Mouse (Mus musculus) myocyte (in vitro differentiated cells): ENCODE results near the gene Nat8f2. TPM values are rescaled to one million over a fixed set of nuclear protein-coding genes. Genes with fewer than 3 reads are reported as not detected.

Experiments used
- H3K27me3 ChIP-seq: one replicate; pipeline ENCODE4 v1.6.1; 2011; ENCODE audit not compliant: control insufficient read depth, insufficient read depth, insufficient read length
- H3K36me3 ChIP-seq: one replicate; pipeline ENCODE4 v1.6.1; 2011; ENCODE audit not compliant: control insufficient read depth, insufficient read depth
- H3K4me2 ChIP-seq: one replicate; pipeline ENCODE4 v1.6.1; 2011; ENCODE audit warnings: low read depth, control low read depth
- H3K4me3 ChIP-seq: one replicate; pipeline ENCODE4 v1.5.1; 2011; ENCODE audit warnings: mild to moderate bottlenecking, control low read depth, moderate library complexity
- H3K79me2 ChIP-seq: one replicate; pipeline ENCODE4 v1.6.1; 2011; ENCODE audit not compliant: control insufficient read depth, insufficient read depth
- H3ac ChIP-seq: one replicate; pipeline ENCODE4 v1.6.1; 2011; ENCODE audit not compliant: control insufficient read depth, insufficient read length
- CEBPB ChIP-seq: IDR thresholded peaks from 2 replicates; pipeline ENCODE4 v1.6.1; 2011; ENCODE audit warnings: mild to moderate bottlenecking, moderate library complexity; ENCODE audit not compliant: poor library complexity, insufficient read depth, severe bottlenecking
- E2F4 ChIP-seq: IDR thresholded peaks from one replicate; pipeline ENCODE4 v1.6.1; 2011; ENCODE audit warnings: mild to moderate bottlenecking, control low read depth, moderate library complexity; ENCODE audit not compliant: insufficient read depth
- MAX ChIP-seq: IDR thresholded peaks from one replicate; pipeline ENCODE4 v1.6.1; 2011; ENCODE audit warnings: low read depth, mild to moderate bottlenecking, control low read depth
- MYOD1 ChIP-seq, 3 experiments: IDR thresholded peaks; one replicate each; pipeline ENCODE4 v1.6.1; 2011; ENCODE audit warnings: control low read depth in 2 of 3, low read depth in 2 of 3, mild to moderate bottlenecking in 2 of 3, moderate library complexity in 1 of 3; ENCODE audit not compliant: insufficient read length in 2 of 3, control insufficient read depth in 1 of 3
- MYOG ChIP-seq, 3 experiments: IDR thresholded peaks; one replicate each; pipeline ENCODE4 v1.6.1; 2011; ENCODE audit warnings: control low read depth in 2 of 3, low read depth in 2 of 3, mild to moderate bottlenecking in 2 of 3; ENCODE audit not compliant: insufficient read length in 2 of 3, control insufficient read depth in 1 of 3, insufficient read depth in 1 of 3
- POLR2A ChIP-seq: IDR thresholded peaks from one replicate; pipeline ENCODE4 v1.6.1; 2011; ENCODE audit warnings: low read depth, mild to moderate bottlenecking, control low read depth, moderate library complexity; ENCODE audit not compliant: insufficient read length
- POLR2AphosphoS2 ChIP-seq: IDR thresholded peaks from one replicate; pipeline ENCODE4 v1.6.1; 2011; ENCODE audit warnings: low read depth, control low read depth; ENCODE audit not compliant: insufficient read length
- REST ChIP-seq: IDR thresholded peaks from one replicate; pipeline ENCODE4 v1.6.1; 2011; ENCODE audit warnings: mild to moderate bottlenecking, control low read depth, moderate library complexity; ENCODE audit not compliant: insufficient read depth, insufficient read length
- SRF ChIP-seq: IDR thresholded peaks from one replicate; pipeline ENCODE4 v1.6.1; 2011; ENCODE audit warnings: low read depth; ENCODE audit not compliant: control insufficient read depth, insufficient read length
- TCF12 ChIP-seq: IDR thresholded peaks from one replicate; pipeline ENCODE4 v1.6.1; 2011; ENCODE audit warnings: mild to moderate bottlenecking, control low read depth; ENCODE audit not compliant: poor library complexity, insufficient read depth, severe bottlenecking
- TCF3 ChIP-seq: IDR thresholded peaks from one replicate; pipeline ENCODE4 v1.6.1; 2011; ENCODE audit warnings: low read depth, control low read depth; ENCODE audit not compliant: insufficient read length
- USF1 ChIP-seq: IDR thresholded peaks from one replicate; pipeline ENCODE4 v1.6.1; 2011; ENCODE audit warnings: low read depth, mild to moderate bottlenecking, control low read depth, moderate library complexity
- polyA plus RNA-seq: library from polyadenylated mRNA; unstranded; fragments of >200 nt; fragmentation: generic; extraction: Trizol; gene quantifications from one replicate; pipeline ENCODE4 v1.2.1, GENCODE M21; 2012; ENCODE audit warnings: missing spikeins

Gene Nat8f2
- polyA plus RNA-seq, 1 experiment, result not detected

GRCm38 (mm10) chr6:85831796-85832321, 37.1 kb downstream of the Nat8f2 start, which contains the start of gene Nat8:
Gene Nat8, minus strand, starts transcription at chr6:85832082.
- H3K79me2 ChIP-seq, result no peaks in the 10 kb centered on the region
- TF ChIP-seq CEBPB, result no peak
- no peak for TF ChIP-seq MYOG (IDR thresholded peaks at IDR 0.05; ENCODE audit: control insufficient read depth in 1 of 3, insufficient read depth in 1 of 3, insufficient read length in 2 of 3, low read depth in 2 of 3)
- no peak for TF ChIP-seq POLR2AphosphoS2
- no peak within 1 kb of the TSS for H3K4me2 ChIP-seq
- no peak within 1 kb of the TSS for H3ac ChIP-seq
- H3K4me3 ChIP-seq, result no peak within 1 kb of the TSS
- no peaks in the 10 kb centered on the region for H3K27me3 ChIP-seq
- H3K36me3 ChIP-seq, result no peaks in the 10 kb centered on the region

- Histone ChIP-seq H3K4me3 (no peak overlapping the region), H3ac (no peak overlapping the region), H3K36me3 (no peaks in the 10 kb centered on the region), H3K4me2 (no peak overlapping the region), H3K27me3 (no peaks in the 10 kb centered on the region), H3K79me2 (no peaks in the 10 kb centered on the region)
- TF ChIP-seq E2F4 (no peak), POLR2AphosphoS2 (no peak), TCF12 (no peak), POLR2A (no peak), CEBPB (no peak), USF1 (no peak), TCF3 (no peak), REST (no peak), MYOG (IDR thresholded peaks at IDR 0.05; ENCODE audit: control insufficient read depth in 1 of 3, insufficient read depth in 1 of 3, insufficient read length in 2 of 3, low read depth in 2 of 3) (no peak), SRF (no peak)
Observed at GRCm38 (mm10) chr6:85829462-85829861, 39.5 kb downstream of the Nat8f2 start.

- no peak for TF ChIP-seq E2F4
- no peak for TF ChIP-seq MYOD1 (IDR thresholded peaks at IDR 0.05; ENCODE audit: control insufficient read depth in 1 of 3, insufficient read length in 2 of 3, low read depth in 2 of 3)
- TF ChIP-seq USF1, result no peak
- TF ChIP-seq POLR2AphosphoS2, result no peak
- TF ChIP-seq MYOG (IDR thresholded peaks at IDR 0.05; ENCODE audit: control insufficient read depth in 1 of 3, insufficient read depth in 1 of 3, insufficient read length in 2 of 3, low read depth in 2 of 3), result no peak
- no peak for TF ChIP-seq SRF
- no peak for TF ChIP-seq MAX
- TF ChIP-seq TCF3, result no peak
- no peak for TF ChIP-seq REST
- TF ChIP-seq CEBPB, result no peak
- TF ChIP-seq POLR2A, result no peak
- no peak for TF ChIP-seq TCF12
- no peak overlapping the region for H3ac ChIP-seq
- H3K4me3 ChIP-seq, result no peak overlapping the region
Observed at GRCm38 (mm10) chr6:85825886-85826285, 43.1 kb downstream of the Nat8f2 start.

GRCm38 (mm10) chr6:85823382-85824090, 45.4 kb downstream of the Nat8f2 start:
- TF ChIP-seq E2F4 (no peak), CEBPB (no peak), MYOD1 (IDR thresholded peaks at IDR 0.05; ENCODE audit: control insufficient read depth in 1 of 3, insufficient read length in 2 of 3, low read depth in 2 of 3) (no peak), SRF (no peak), USF1 (no peak), REST (no peak), TCF12 (no peak), POLR2A (no peak)
- Histone ChIP-seq H3K4me2 (no peak overlapping the region), H3K4me3 (no peak overlapping the region), H3K79me2 (no peaks in the 10 kb centered on the region), H3ac (no peak overlapping the region), H3K27me3 (no peaks in the 10 kb centered on the region), H3K36me3 (no peaks in the 10 kb centered on the region)

More at GRCm38 (mm10) chr6:85825886-85826285, 43.1 kb downstream of the Nat8f2 start:
- Histone ChIP-seq H3K36me3 (no peaks in the 10 kb centered on the region), H3K79me2 (no peaks in the 10 kb centered on the region), H3K27me3 (no peaks in the 10 kb centered on the region), H3K4me2 (no peak overlapping the region)

- TF ChIP-seq MYOD1 (IDR thresholded peaks at IDR 0.05; ENCODE audit: control insufficient read depth in 1 of 3, insufficient read length in 2 of 3, low read depth in 2 of 3) (no peak), TCF3 (no peak), MYOG (IDR thresholded peaks at IDR 0.05; ENCODE audit: control insufficient read depth in 1 of 3, insufficient read depth in 1 of 3, insufficient read length in 2 of 3, low read depth in 2 of 3) (no peak), E2F4 (no peak), TCF12 (no peak)
- H3K79me2 ChIP-seq, result no peaks in the 10 kb centered on the region
- no peak overlapping the region for H3K4me3 ChIP-seq
- no peak overlapping the region for H3K4me2 ChIP-seq
- H3K36me3 ChIP-seq, result no peaks in the 10 kb centered on the region
- H3K27me3 ChIP-seq, result no peaks in the 10 kb centered on the region
- H3ac ChIP-seq, result no peak overlapping the region
Observed at GRCm38 (mm10) chr6:85822286-85822685, 46.7 kb downstream of the Nat8f2 start.
